Mouse (Mus musculus): ENCODE results near the gene Rrnad1. TPM values are rescaled to one million over a fixed set of nuclear protein-coding genes. Genes with fewer than 3 reads are reported as not detected.

Rrnad1 gene
- total and polyA plus RNA-seq, 3 experiments = 10.9 to 21.1 TPM; not detected in 1

GRCm38 (mm10) chr3:87905880-87906485 lies 24.5 kb downstream of the Rrnad1 start, which contains the start of gene Hdgf (continued):
- TF ChIP-seq ZNF384 (IDR thresholded peaks at IDR 0.05; ENCODE audit: low read depth, low read length) (no peak), SIN3A (IDR thresholded peaks at IDR 0.05; ENCODE audit: low read length) (peak; percentile 99), MEF2A (IDR thresholded peaks at IDR 0.05; ENCODE audit: extremely low read depth, insufficient replicate concordance, low read depth, low read length, poor library complexity, severe bottlenecking) (peak; percentile 63; the same call in 1 of the 2 replicates), CTCF (IDR thresholded peaks at IDR 0.05 in 2 of 3, conservative IDR thresholded peaks at IDR 0.05 in 1 of 3; ENCODE audit: control insufficient read depth in 1 of 3, insufficient read depth in 1 of 3, low read depth in 2 of 3, low read length in 3 of 3, poor library complexity in 1 of 3, severe bottlenecking in 1 of 3) (no peak), TBP (IDR thresholded peaks at IDR 0.05; ENCODE audit: low read depth, low read length) (peak; percentile 37), SMC3 (IDR thresholded peaks at IDR 0.05; ENCODE audit: low read depth, low read length) (no peak), ZC3H11A (IDR thresholded peaks at IDR 0.05; ENCODE audit: low read depth, low read length) (no peak), ELF1 (IDR thresholded peaks at IDR 0.05; ENCODE audit: low read depth, low read length) (0 out of 2 replicates have a peak, but pooled peaks have one; percentile 47), MYC (IDR thresholded peaks at IDR 0.05; ENCODE audit: low read depth, low read length) (peak; percentile 100), CHD2 (IDR thresholded peaks at IDR 0.05; ENCODE audit: low read length) (no peak), GABPA (IDR thresholded peaks at IDR 0.05; ENCODE audit: low read depth, low read length) (peak; percentile 71; the same call in 1 of the 2 replicates), KAT2A (conservative IDR thresholded peaks at IDR 0.05; ENCODE audit: low read depth, low read length) (peak; percentile 74), JUND (IDR thresholded peaks at IDR 0.05; ENCODE audit: low read depth, low read length) (no peak), ETS1 (IDR thresholded peaks at IDR 0.05; ENCODE audit: low read depth, low read length) (peak; percentile 55), EP300 (IDR thresholded peaks at IDR 0.05; ENCODE audit: low read depth in 1 of 2, low read length in 2 of 2) (peak in 1 of 2 experiments; percentile 40; a peak in 2 of 4 replicates), MAZ (IDR thresholded peaks at IDR 0.05; ENCODE audit: low read depth, low read length) (peak; percentile 100), UBTF (IDR thresholded peaks at IDR 0.05; ENCODE audit: borderline replicate concordance, insufficient read depth, low read depth, low read length) (peak; percentile 70; the same call in 1 of the 2 replicates), MAX (IDR thresholded peaks at IDR 0.05; ENCODE audit: low read length) (peak; percentile 100), CHD1 (IDR thresholded peaks at IDR 0.05; ENCODE audit: low read depth, low read length) (no peak), RCOR1 (IDR thresholded peaks at IDR 0.05; ENCODE audit: low read depth, low read length) (0 out of 2 replicates have a peak, but pooled peaks have one; percentile 5), POLR2AphosphoS2 (IDR thresholded peaks at IDR 0.05; ENCODE audit: low read length) (peak; percentile 64), E2F4 (IDR thresholded peaks at IDR 0.05; ENCODE audit: borderline replicate concordance, low read depth, low read length) (0 out of 2 replicates have a peak, but pooled peaks have one; percentile 54), HCFC1 (IDR thresholded peaks at IDR 0.05; ENCODE audit: low read depth, low read length) (peak; percentile 95), POLR2A (IDR thresholded peaks at IDR 0.05; ENCODE audit: control insufficient read depth in 1 of 2, insufficient read depth in 1 of 2, low read depth in 1 of 2, low read length in 2 of 2, poor library complexity in 1 of 2) (peak in 1 of 2 experiments; percentile 79; a peak in 2 of 4 replicates), RAD21 (IDR thresholded peaks at IDR 0.05; ENCODE audit: low read depth, low read length) (no peak), MXI1 (IDR thresholded peaks at IDR 0.05; ENCODE audit: low read depth, low read length) (peak; percentile 99)
